Mouse (Mus musculus) embryonic facial prominence, embryonic 14.5 days (tissue): ENCODE measurements at regions not wholly inside any gene's neighbourhood (a gene's known extent, or its start where the extent isn't known, plus 50 kb on each side); places are given as distances from the start of the nearest gene placed in this dataset.

Source experiments
- ATAC-seq: fragments of 200-750 bp; cut with Nextera tagmentation; 2 replicates; pipeline ENCODE4 v1.8.0; 2017; ENCODE audit warnings: low read depth, moderate number of reproducible peaks, moderate TSS enrichment
- DNase-seq: peaks from one replicate; pipeline ENCODE4 v3.0.0-alpha.2; 2015; ENCODE audit warnings: low spot score
- H3K27ac ChIP-seq: fragments of 300-500 bp; sonication (generic); replicated peaks from 2 replicates; pipeline ENCODE4 v1.5.1; 2014; ENCODE audit warnings: low read depth, mild to moderate bottlenecking, low read length, moderate library complexity
- H3K27me3 ChIP-seq: fragments of 300-500 bp; sonication (generic); replicated peaks from 2 replicates; pipeline ENCODE4 v1.6.1; 2014; ENCODE audit warnings: low read length; ENCODE audit not compliant: control insufficient read depth, insufficient read depth
- H3K36me3 ChIP-seq: fragments of 300-500 bp; sonication (generic); 2 replicates; pipeline ENCODE4 v1.6.1; 2014; ENCODE audit warnings: low read length, mixed read lengths; ENCODE audit not compliant: control insufficient read depth, insufficient read depth
- H3K4me1 ChIP-seq: fragments of 300-500 bp; sonication (generic); 2 replicates; pipeline ENCODE4 v1.6.1; 2014; ENCODE audit warnings: antibody characterized with exemption, low read length; ENCODE audit not compliant: control insufficient read depth, insufficient read depth
- H3K4me2 ChIP-seq: fragments of 300-500 bp; sonication (generic); 2 replicates; pipeline ENCODE4 v1.6.1; 2014; ENCODE audit warnings: low read depth, mild to moderate bottlenecking, low read length, moderate library complexity, mixed read lengths
- H3K4me3 ChIP-seq: fragments of 300-500 bp; sonication (generic); 2 replicates; pipeline ENCODE4 v1.5.1; 2014; ENCODE audit warnings: low read depth, mild to moderate bottlenecking, low read length
- H3K9ac ChIP-seq: fragments of 300-500 bp; sonication (generic); 2 replicates; pipeline ENCODE4 v1.6.1; 2014; ENCODE audit warnings: low read depth, mild to moderate bottlenecking, low read length, moderate library complexity, mixed read lengths
- H3K9me3 ChIP-seq: fragments of 300-500 bp; sonication (generic); 2 replicates; pipeline ENCODE4 v1.6.1; 2016; ENCODE audit warnings: low read length; ENCODE audit not compliant: control insufficient read depth
- WGBS: fragments of 180-500 bp; shearing (Covaris S2); extraction: QIAGEN DNeasy Blood & Tissue Kit; methylation state at CpG from one replicate; pipeline ENCODE4 v1.1.7; 2014; 5-methylcytosine and 5-hydroxymethylcytosine counted together

GRCm38 (mm10) chr16:51393871-51394270 is 637.2 kb upstream of the Cblb start:
- H3K9me3 ChIP-seq: no peaks in the 10 kb centered on the region
- no peak overlapping the region for H3K4me3 ChIP-seq
- ATAC-seq (no peak), DNase-seq (no peak)
- no peak overlapping the region for H3K9ac ChIP-seq
- no peak overlapping the region for H3K4me2 ChIP-seq
- no peaks in the 10 kb centered on the region for H3K27me3 ChIP-seq
- H3K27ac ChIP-seq: no peak overlapping the region
- 76% methylated on average over 1 of the region's 1 CpGs for WGBS
- no peaks in the 10 kb centered on the region for H3K36me3 ChIP-seq
- no peaks in the 10 kb centered on the region for H3K4me1 ChIP-seq
